Mouse (Mus musculus) G1E (cell line): ENCODE results near the gene Aldh3a1.

Experiments
- CTCF ChIP-seq: IDR thresholded peaks from 2 replicates; pipeline ENCODE4 v1.5.1; 2012; ENCODE audit warnings: low read depth, low read length, inconsistent platforms, mixed read lengths
- GATA2 ChIP-seq: IDR thresholded peaks from 2 replicates; pipeline ENCODE4 v1.6.1; 2012; ENCODE audit warnings: low read depth, low read length, inconsistent platforms, borderline replicate concordance

DNA sequence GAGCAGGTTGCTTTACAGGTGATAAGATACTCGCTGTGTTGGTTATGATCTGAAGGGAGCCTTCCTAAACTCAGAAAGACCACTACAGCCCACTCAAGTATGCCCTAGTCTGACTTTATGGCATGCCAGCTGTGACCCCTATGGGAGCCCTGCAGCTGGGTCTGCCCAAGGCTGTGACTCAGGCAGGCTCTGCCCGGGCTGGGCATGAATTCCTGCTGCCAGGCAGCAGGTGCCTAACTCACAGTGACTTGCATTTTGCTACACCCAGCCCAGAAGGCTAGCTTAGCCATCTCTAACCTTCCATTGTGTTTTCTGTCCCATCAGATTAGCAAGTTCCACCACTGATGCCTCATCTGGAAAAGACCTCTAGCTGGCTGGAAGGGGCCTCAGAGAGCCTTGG, 4.5 kb upstream of the Aldh3a1 start:
- no peak for TF ChIP-seq CTCF
- no peak for TF ChIP-seq GATA2
